Mouse (Mus musculus): ENCODE data around the gene Brca2. TPM values are rescaled to one million over a fixed set of nuclear protein-coding genes. Genes with fewer than 3 reads are reported as not detected.

The Brca2 gene
- polyA plus RNA-seq, 1 experiment = 16.9 TPM

- Histone ChIP-seq H3K4me1 (ENCODE audit: control insufficient read depth, insufficient read depth, low read length) (no peaks in the 10 kb centered on the region), H3K4me3 (ENCODE audit: insufficient read depth, low read length) (no peak overlapping the region), H3K27ac (ENCODE audit: insufficient read depth, low read length) (no peak overlapping the region)
- no peak for TF ChIP-seq CTCF (IDR thresholded peaks at IDR 0.05; ENCODE audit: borderline replicate concordance, insufficient read depth, low read length)
- no peak for TF ChIP-seq POLR2A (IDR thresholded peaks at IDR 0.05; ENCODE audit: low read depth, low read length)
Measured at GRCm38 (mm10) chr5:150513264-150513663, 9.2 kb upstream of the Brca2 start.

GRCm38 (mm10) chr5:150514027-150514426 lies 8.4 kb upstream of the Brca2 start:
- no peak overlapping the region for H3K4me3 ChIP-seq (ENCODE audit: insufficient read depth, low read length)
- TF ChIP-seq CTCF (IDR thresholded peaks at IDR 0.05; ENCODE audit: borderline replicate concordance, insufficient read depth, low read length) = no peak
- no peak for TF ChIP-seq POLR2A (IDR thresholded peaks at IDR 0.05; ENCODE audit: low read depth, low read length)
- H3K4me1 ChIP-seq (ENCODE audit: control insufficient read depth, insufficient read depth, low read length) = no peaks in the 10 kb centered on the region
- no peak overlapping the region for H3K27ac ChIP-seq (ENCODE audit: insufficient read depth, low read length)

- TF ChIP-seq POLR2A (IDR thresholded peaks at IDR 0.05; ENCODE audit: low read depth, low read length) = no peak
- no peak for TF ChIP-seq CTCF (IDR thresholded peaks at IDR 0.05; ENCODE audit: borderline replicate concordance, insufficient read depth, low read length)
- Histone ChIP-seq H3K27ac (ENCODE audit: insufficient read depth, low read length) (no peak within 1 kb of the TSS), H3K4me3 (ENCODE audit: insufficient read depth, low read length) (no peak within 1 kb of the TSS), H3K4me1 (ENCODE audit: control insufficient read depth, insufficient read depth, low read length) (no peaks in the 10 kb centered on the region; the same call in 1 of the 2 replicates)
Measured at GRCm38 (mm10) chr5:150518064-150518463, 4.4 kb upstream of the Brca2 start, which contains the start of gene Zar1l. Gene Zar1l (minus strand): TSS chr5:150518164.

- Histone ChIP-seq H3K4me3 (ENCODE audit: insufficient read depth, low read length) (no peak overlapping the region), H3K27ac (ENCODE audit: insufficient read depth, low read length) (no peak overlapping the region), H3K4me1 (ENCODE audit: control insufficient read depth, insufficient read depth, low read length) (no peaks in the 10 kb centered on the region; the same call in 1 of the 2 replicates)
- TF ChIP-seq CTCF (IDR thresholded peaks at IDR 0.05; ENCODE audit: borderline replicate concordance, insufficient read depth, low read length) (no peak), POLR2A (IDR thresholded peaks at IDR 0.05; ENCODE audit: low read depth, low read length) (no peak)
Measured at GRCm38 (mm10) chr5:150519551-150519950, 2.9 kb upstream of the Brca2 start.

GRCm38 (mm10) chr5:150522867-150523234 lies 421 bp downstream of the Brca2 start:
- peak overlapping the region; percentile 78 for H3K4me3 ChIP-seq (ENCODE audit: insufficient read depth, low read length)
- TF ChIP-seq POLR2A (IDR thresholded peaks at IDR 0.05; ENCODE audit: low read depth, low read length) = no peak
- TF ChIP-seq CTCF (IDR thresholded peaks at IDR 0.05; ENCODE audit: borderline replicate concordance, insufficient read depth, low read length) = no peak
- no peaks in the 10 kb centered on the region; the same call in 1 of the 2 replicates for H3K4me1 ChIP-seq (ENCODE audit: control insufficient read depth, insufficient read depth, low read length)
- H3K27ac ChIP-seq (ENCODE audit: insufficient read depth, low read length) = no peak overlapping the region

GRCm38 (mm10) chr5:150525239-150525638 lies 2.8 kb downstream of the Brca2 start:
- H3K4me3 ChIP-seq (ENCODE audit: insufficient read depth, low read length) = no peak overlapping the region
- TF ChIP-seq CTCF (IDR thresholded peaks at IDR 0.05; ENCODE audit: borderline replicate concordance, insufficient read depth, low read length) = no peak
- no peak for TF ChIP-seq POLR2A (IDR thresholded peaks at IDR 0.05; ENCODE audit: low read depth, low read length)
- no peaks in the 10 kb centered on the region; the same call in 1 of the 2 replicates for H3K4me1 ChIP-seq (ENCODE audit: control insufficient read depth, insufficient read depth, low read length)
- no peak overlapping the region for H3K27ac ChIP-seq (ENCODE audit: insufficient read depth, low read length)

- TF ChIP-seq CTCF (IDR thresholded peaks at IDR 0.05; ENCODE audit: borderline replicate concordance, insufficient read depth, low read length) (no peak), POLR2A (IDR thresholded peaks at IDR 0.05; ENCODE audit: low read depth, low read length) (no peak)
- H3K4me1 ChIP-seq (ENCODE audit: control insufficient read depth, insufficient read depth, low read length) = no peaks in the 10 kb centered on the region
Measured at GRCm38 (mm10) chr5:150541302-150541701, 18.9 kb downstream of the Brca2 start.

GRCm38 (mm10) chr5:150543184-150543583 lies 20.8 kb downstream of the Brca2 start:
- H3K27ac ChIP-seq (ENCODE audit: insufficient read depth, low read length) = no peak overlapping the region
- H3K4me3 ChIP-seq (ENCODE audit: insufficient read depth, low read length) = no peak overlapping the region
- TF ChIP-seq POLR2A (IDR thresholded peaks at IDR 0.05; ENCODE audit: low read depth, low read length) (no peak), CTCF (IDR thresholded peaks at IDR 0.05; ENCODE audit: borderline replicate concordance, insufficient read depth, low read length) (no peak)
- no peaks in the 10 kb centered on the region for H3K4me1 ChIP-seq (ENCODE audit: control insufficient read depth, insufficient read depth, low read length)

More at GRCm38 (mm10) chr5:150541302-150541701, 18.9 kb downstream of the Brca2 start:
- Histone ChIP-seq H3K4me3 (ENCODE audit: insufficient read depth, low read length) (no peak overlapping the region), H3K27ac (ENCODE audit: insufficient read depth, low read length) (no peak overlapping the region)

GRCm38 (mm10) chr5:150551637-150552036 lies 29.2 kb downstream of the Brca2 start:
- Histone ChIP-seq H3K4me1 (ENCODE audit: control insufficient read depth, insufficient read depth, low read length) (no peaks in the 10 kb centered on the region), H3K4me3 (ENCODE audit: insufficient read depth, low read length) (no peak overlapping the region), H3K27ac (ENCODE audit: insufficient read depth, low read length) (no peak overlapping the region)
- no peak for TF ChIP-seq CTCF (IDR thresholded peaks at IDR 0.05; ENCODE audit: borderline replicate concordance, insufficient read depth, low read length)
- no peak for TF ChIP-seq POLR2A (IDR thresholded peaks at IDR 0.05; ENCODE audit: low read depth, low read length)

- H3K4me3 ChIP-seq (ENCODE audit: insufficient read depth, low read length) = no peak overlapping the region
- no peak for TF ChIP-seq CTCF (IDR thresholded peaks at IDR 0.05; ENCODE audit: borderline replicate concordance, insufficient read depth, low read length)
- no peak for TF ChIP-seq POLR2A (IDR thresholded peaks at IDR 0.05; ENCODE audit: low read depth, low read length)
Measured at GRCm38 (mm10) chr5:150559519-150560103, 37.2 kb downstream of the Brca2 start.

More at GRCm38 (mm10) chr5:150559519-150560103, 37.2 kb downstream of the Brca2 start:
- no peaks in the 10 kb centered on the region for H3K4me1 ChIP-seq (ENCODE audit: control insufficient read depth, insufficient read depth, low read length)
- no peak overlapping the region for H3K27ac ChIP-seq (ENCODE audit: insufficient read depth, low read length)
